ENCODE assay signal across 10 mouse cellular contexts in genomic region chr4:116672785-116673184, GRCm38 (mm10). TPM values are rescaled to one million over a fixed set of nuclear protein-coding genes. Genes with fewer than 3 reads are reported as not detected.
A peak's percentile ranks its signal among the peaks of the same experiment; 100 is the strongest.
DNase-seq lines count a peak whose midpoint lies in the region; ATAC-seq lines count a peak whose summit lies in the region.
"Had no signal": no experiment of that assay in that cellular context is flagged by ENCODE, and none has a peak within 500 bp of the region (broad histone marks: within the 10 kb centered on the region; RNA-seq: fewer than 3 reads in every experiment).

No protein-coding gene starts in this region.

- H3K27ac ChIP-seq in heart, embryonic 11.5 days (ENCODE audit: low read depth, low read length) = no peak overlapping the region
- H3K27ac ChIP-seq in midbrain, embryonic 13.5 days = no peak overlapping the region
- H3K27ac ChIP-seq: limb, embryonic 13.5 days had no signal

- no peak overlapping the region for H3K4me2 ChIP-seq in heart, embryonic 11.5 days
- no peak overlapping the region for H3K4me2 ChIP-seq in midbrain, embryonic 13.5 days (replicated peaks)
- H3K4me2 ChIP-seq: limb, embryonic 13.5 days had no signal

- peak; percentile 40 to 68 for DNase-seq in heart, adult 18-20 months
- DNase-seq in adrenal gland, adult 8-10 months = peak; percentile 82
- DNase-seq in kidney, postnatal 25 days = peak; percentile 36 to 79
- peak; percentile 79 to 84 for DNase-seq in lung, postnatal 4 days
- no peak for DNase-seq in right cerebral cortex, adult 18-20 months
- DNase-seq in gastrocnemius, postnatal 25 days = no peak
- DNase-seq: right cerebral cortex, postnatal 4 days had no signal

- no peaks in the 10 kb centered on the region for H3K9me3 ChIP-seq in heart, embryonic 11.5 days (replicated peaks; ENCODE audit: control insufficient read depth, low read length)
- no peaks in the 10 kb centered on the region for H3K9me3 ChIP-seq in midbrain, embryonic 13.5 days
- H3K9me3 ChIP-seq: limb, embryonic 13.5 days had no signal

- no peak overlapping the region for H3K9ac ChIP-seq in heart, embryonic 11.5 days (ENCODE audit: low read depth, low read length)
- no peak overlapping the region for H3K9ac ChIP-seq in midbrain, embryonic 13.5 days (replicated peaks)
- H3K9ac ChIP-seq: limb, embryonic 13.5 days had no signal

- H3K36me3 ChIP-seq in heart, embryonic 11.5 days (ENCODE audit: control insufficient read depth, insufficient read depth, low read length) = no peaks in the 10 kb centered on the region
- no peaks in the 10 kb centered on the region for H3K36me3 ChIP-seq in midbrain, embryonic 13.5 days
- H3K36me3 ChIP-seq: limb, embryonic 13.5 days had no signal

- 0 out of 2 replicates have a peak, but pooled peaks cover 3% of the 10 kb centered on the region for H3K4me1 ChIP-seq in heart, embryonic 11.5 days (ENCODE audit: control insufficient read depth, insufficient read depth, low read length)
- no peaks in the 10 kb centered on the region for H3K4me1 ChIP-seq in midbrain, embryonic 13.5 days (replicated peaks)
- H3K4me1 ChIP-seq: limb, embryonic 13.5 days had no signal

- no peaks in the 10 kb centered on the region for H3K27me3 ChIP-seq in heart, embryonic 11.5 days (ENCODE audit: control insufficient read depth, insufficient read depth, low read length)
- no peaks in the 10 kb centered on the region for H3K27me3 ChIP-seq in midbrain, embryonic 13.5 days
- H3K27me3 ChIP-seq: limb, embryonic 13.5 days had no signal

- no peak overlapping the region for H3K4me3 ChIP-seq in heart, embryonic 11.5 days (ENCODE audit: low read depth, low read length)
- no peak overlapping the region for H3K4me3 ChIP-seq in midbrain, embryonic 13.5 days (replicated peaks)
- H3K4me3 ChIP-seq: limb, embryonic 13.5 days had no signal

- no peak for ATAC-seq in heart, embryonic 11.5 days (replicated peaks; ENCODE audit: insufficient number of reproducible peaks, low FRiP score, low TSS enrichment)
- no peak for ATAC-seq in midbrain, embryonic 13.5 days

- WGBS in heart, embryonic 11.5 days (ENCODE audit: insufficient replicate concordance) = 59% methylated on average over 2 of the region's 2 CpGs
- WGBS in midbrain, embryonic 13.5 days = 82% methylated on average over 2 of the region's 2 CpGs

RNA-seq across cellular contexts. Expression of gene Prdx1, which starts 12.6 kb away (rescaled TPM):
- total RNA-seq in heart, adult 18-20 months (2021) = 100 to 1,000 TPM; 463 to 542 TPM
- polyA plus RNA-seq in heart, embryonic 11.5 days (2014; fragmentation: Nextera tagmentation; extraction: Ambion mirVana) = 1,014 and 1,024 TPM in 2 replicates
- total RNA-seq in adrenal gland, adult 8-10 months (2022) = 100 to 1,000 TPM; 514 to 868 (median 646) TPM
- 516 and 536 TPM in 2 replicates for polyA plus RNA-seq in midbrain, embryonic 13.5 days (2015; fragmentation: Nextera tagmentation; extraction: Ambion mirVana)
- 100 to 1,000 TPM; 229 to 254 TPM for total RNA-seq in gastrocnemius, postnatal 25 days (2021)

RNA-seq across cellular contexts. Expression of gene Akr1a1, which starts 21.3 kb away (rescaled TPM):
- 100 to 1,000 TPM; 310 to 328 TPM for total RNA-seq in heart, adult 18-20 months (2021)
- 645 and 676 TPM in 2 replicates for polyA plus RNA-seq in heart, embryonic 11.5 days (2014; fragmentation: Nextera tagmentation; extraction: Ambion mirVana)
- 1,000 to 10,000 TPM in 1 of 4 experiments, 100 to 1,000 TPM in 3; 829 to 1,005 (median 899) TPM for total RNA-seq in adrenal gland, adult 8-10 months (2022)
- polyA plus RNA-seq in midbrain, embryonic 13.5 days (2015; fragmentation: Nextera tagmentation; extraction: Ambion mirVana) = 613 and 617 TPM in 2 replicates
- 100 to 1,000 TPM; 175 to 184 TPM for total RNA-seq in gastrocnemius, postnatal 25 days (2021)

RNA-seq across cellular contexts. Expression of gene Mmachc, which starts 35.4 kb away (rescaled TPM):
- 10 to 100 TPM; 55.3 to 55.9 TPM for total RNA-seq in heart, adult 18-20 months (2021)
- 25.5 and 29.1 TPM in 2 replicates for polyA plus RNA-seq in heart, embryonic 11.5 days (2014; fragmentation: Nextera tagmentation; extraction: Ambion mirVana)
- total RNA-seq in adrenal gland, adult 8-10 months (2022) = 10 to 100 TPM; 29.5 to 35.2 (median 31.7) TPM
- 29.6 and 29.8 TPM in 2 replicates for polyA plus RNA-seq in midbrain, embryonic 13.5 days (2015; fragmentation: Nextera tagmentation; extraction: Ambion mirVana)
- 10 to 100 TPM; 29.1 to 33.9 TPM for total RNA-seq in gastrocnemius, postnatal 25 days (2021)

RNA-seq across cellular contexts. Expression of gene Ccdc163, which starts 35.5 kb away (rescaled TPM):
- total RNA-seq in heart, adult 18-20 months (2021) = 1 to 10 TPM; 4.3 to 5.4 TPM
- polyA plus RNA-seq in heart, embryonic 11.5 days (2014; fragmentation: Nextera tagmentation; extraction: Ambion mirVana) = 16.3 and 21.0 TPM in 2 replicates
- total RNA-seq in adrenal gland, adult 8-10 months (2022) = 10 to 100 TPM; 17.2 to 34.6 (median 20.9) TPM
- 18.8 and 18.9 TPM in 2 replicates for polyA plus RNA-seq in midbrain, embryonic 13.5 days (2015; fragmentation: Nextera tagmentation; extraction: Ambion mirVana)
- 1 to 10 TPM; 2.6 to 3.5 TPM for total RNA-seq in gastrocnemius, postnatal 25 days (2021)

RNA-seq across cellular contexts. Expression of gene Nasp, which starts 45.0 kb away (rescaled TPM):
- total RNA-seq in heart, adult 18-20 months (2021) = 10 to 100 TPM; 14.5 to 16.2 TPM
- 135 TPM in 2 replicates for polyA plus RNA-seq in heart, embryonic 11.5 days (2014; fragmentation: Nextera tagmentation; extraction: Ambion mirVana)
- total RNA-seq in adrenal gland, adult 8-10 months (2022) = 10 to 100 TPM; 20.6 to 24.4 (median 22.7) TPM
- polyA plus RNA-seq in midbrain, embryonic 13.5 days (2015; fragmentation: Nextera tagmentation; extraction: Ambion mirVana) = 131 and 148 TPM in 2 replicates
- total RNA-seq in gastrocnemius, postnatal 25 days (2021) = 10 to 100 TPM; 12.4 to 12.8 TPM

Comparison
In these comparisons a context has a peak if more than half of its experiments do, and no peak if none do; other contexts are left out.
1. DNase-seq: peak in heart, adult 18-20 months (2 of 2), adrenal gland, adult 8-10 months (single experiment), kidney, postnatal 25 days (2 of 2) and lung, postnatal 4 days (2 of 2); none in right cerebral cortex, adult 18-20 months (single experiment) and gastrocnemius, postnatal 25 days (single experiment).